Mouse (Mus musculus) hindlimb bud, embryonic 11.5 days (tissue): ENCODE measurements around the gene Ypel3.
A peak's percentile ranks its signal among the peaks of the same experiment; 100 is the strongest.

ENCODE experiments used
- DNase-seq: peaks from one replicate; pipeline ENCODE4 v3.0.0-alpha.2; 2012; ENCODE audit warnings: low read depth, low spot score; ENCODE audit errors: extremely low spot score

Gene Ypel3

DNA sequence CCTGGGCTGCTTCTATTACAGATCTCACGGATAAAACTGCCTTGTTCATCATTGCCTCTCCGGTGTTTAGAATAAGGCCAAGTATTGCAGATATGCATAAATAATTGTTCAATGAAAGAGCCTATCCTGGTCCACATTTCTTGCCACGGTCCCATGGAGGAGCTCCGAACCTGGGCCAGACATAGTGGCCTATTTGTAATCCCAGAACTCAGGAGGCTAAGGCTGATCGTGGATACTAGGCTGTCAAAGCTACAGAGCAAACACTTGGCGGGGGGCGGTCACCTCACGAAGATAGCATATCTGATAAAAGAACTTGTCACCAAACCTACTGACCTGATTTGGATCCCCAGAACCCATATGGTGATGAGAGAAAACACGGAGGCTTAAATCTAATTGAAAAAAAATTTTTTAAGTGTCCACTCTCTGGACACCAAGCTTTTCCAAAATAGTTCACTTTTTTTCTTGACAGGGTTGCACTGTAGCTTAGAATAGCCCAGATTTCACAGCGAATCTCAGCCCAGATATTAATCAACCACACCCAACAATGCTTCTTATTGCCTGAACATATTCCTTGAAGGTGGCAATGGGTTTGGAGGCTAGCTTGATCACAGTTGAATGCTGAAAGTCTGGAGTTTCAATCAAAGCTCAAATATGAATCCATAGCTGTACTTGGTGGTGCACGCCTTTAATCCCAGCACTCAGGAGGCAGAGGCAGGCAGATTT lies 16.1 kb downstream of the Ypel3 start:
- no peak for DNase-seq

DNA sequence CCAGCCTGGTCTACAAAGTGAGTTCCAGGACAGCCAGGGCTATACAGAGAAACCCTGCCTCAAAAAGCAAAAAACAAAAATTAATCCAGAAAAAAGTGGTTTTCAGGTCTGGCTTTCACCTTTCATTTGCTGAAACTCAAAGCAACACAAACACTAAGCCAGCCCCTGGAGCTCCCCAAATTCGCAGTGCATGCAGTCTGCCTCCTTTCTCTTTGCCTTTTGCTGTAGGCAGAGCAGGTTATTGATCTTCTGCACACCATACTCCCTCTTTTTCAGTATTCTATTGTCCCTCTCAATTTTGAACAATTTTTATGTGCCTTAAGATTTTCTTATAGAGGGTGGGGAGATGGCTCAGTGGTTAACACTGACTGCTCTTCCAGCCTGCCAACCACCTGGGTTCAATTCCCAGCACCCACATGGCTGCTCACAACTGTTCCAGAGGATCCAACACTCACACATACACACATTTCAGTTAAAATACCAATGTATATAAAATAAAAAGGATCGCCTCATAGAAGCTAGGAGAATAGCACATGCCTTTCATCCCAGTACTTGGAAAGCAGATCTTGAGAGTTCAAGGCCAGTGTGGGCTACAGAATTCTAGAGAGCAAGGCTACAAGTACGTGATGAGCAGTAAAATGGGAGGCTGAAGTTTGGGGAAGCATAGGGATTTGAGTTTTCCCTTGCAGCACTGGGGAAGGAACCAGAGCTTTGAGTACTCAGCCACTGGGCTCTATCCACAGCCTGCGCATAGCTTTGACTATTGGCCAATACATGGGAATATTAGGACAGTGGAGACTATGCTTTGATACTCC lies 16.9 kb downstream of the Ypel3 start:
- DNase-seq, result no peak

DNA sequence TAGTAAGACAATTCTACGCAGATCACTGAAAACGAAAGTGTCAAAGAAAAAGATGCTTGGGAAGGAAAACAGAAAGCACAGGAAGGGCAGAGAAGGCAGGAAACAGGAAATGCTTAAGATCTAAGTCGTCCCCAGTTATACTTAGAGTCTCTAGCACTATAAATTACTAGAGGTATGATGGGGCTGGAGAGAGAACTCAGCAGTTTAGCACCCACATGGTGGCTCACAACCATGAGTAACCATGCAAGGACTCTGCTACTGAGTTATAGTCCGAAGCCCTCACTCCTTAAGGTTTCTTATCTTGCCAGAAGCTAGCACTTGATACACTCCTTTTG lies 17.5 kb downstream of the Ypel3 start:
- no peak for DNase-seq

DNA sequence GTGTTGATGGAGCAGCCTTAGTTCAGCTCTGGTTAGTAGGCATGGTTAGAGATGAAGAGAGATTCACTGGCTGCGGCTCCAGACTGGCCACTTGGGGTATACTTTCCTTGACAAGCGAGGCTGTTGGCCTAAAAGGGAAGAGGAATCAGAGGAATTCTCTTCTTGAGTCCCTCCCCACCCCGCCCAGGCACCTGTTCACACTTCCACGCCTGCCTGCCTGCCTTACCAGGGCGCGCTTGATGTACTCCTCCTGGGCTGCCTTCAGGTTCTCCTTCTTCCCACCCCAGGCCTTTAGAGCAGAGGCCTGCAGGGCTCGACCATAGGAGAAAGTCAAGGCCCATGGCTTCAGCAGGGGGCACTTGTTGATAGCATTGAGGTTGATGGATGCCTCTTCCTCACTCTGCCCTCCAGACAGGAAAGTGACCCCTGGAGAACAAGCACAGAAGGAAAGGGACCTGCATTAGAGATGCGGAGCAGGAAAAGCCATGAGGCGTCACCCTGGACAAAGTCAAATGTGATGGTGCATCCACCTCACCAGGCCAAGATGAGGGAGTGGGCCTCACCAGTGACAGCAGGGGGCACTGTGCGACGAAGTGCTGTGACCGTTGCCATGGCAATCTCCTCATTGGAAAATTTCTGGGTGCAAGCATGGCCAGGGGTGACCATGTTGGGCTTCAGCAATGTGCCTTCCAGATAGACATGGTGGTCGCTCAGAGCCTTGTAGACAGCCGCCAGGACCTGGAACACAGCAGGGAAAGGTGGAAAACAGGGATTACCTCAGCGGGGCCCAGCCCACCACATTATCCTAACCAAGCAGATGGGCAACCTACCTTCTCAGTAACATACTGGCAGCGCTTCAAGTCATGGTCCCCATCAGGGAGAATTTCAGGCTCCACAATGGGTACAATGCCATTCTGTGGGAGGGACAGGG lies 18.9 kb downstream of the Ypel3 start:
- no peak for DNase-seq

DNA sequence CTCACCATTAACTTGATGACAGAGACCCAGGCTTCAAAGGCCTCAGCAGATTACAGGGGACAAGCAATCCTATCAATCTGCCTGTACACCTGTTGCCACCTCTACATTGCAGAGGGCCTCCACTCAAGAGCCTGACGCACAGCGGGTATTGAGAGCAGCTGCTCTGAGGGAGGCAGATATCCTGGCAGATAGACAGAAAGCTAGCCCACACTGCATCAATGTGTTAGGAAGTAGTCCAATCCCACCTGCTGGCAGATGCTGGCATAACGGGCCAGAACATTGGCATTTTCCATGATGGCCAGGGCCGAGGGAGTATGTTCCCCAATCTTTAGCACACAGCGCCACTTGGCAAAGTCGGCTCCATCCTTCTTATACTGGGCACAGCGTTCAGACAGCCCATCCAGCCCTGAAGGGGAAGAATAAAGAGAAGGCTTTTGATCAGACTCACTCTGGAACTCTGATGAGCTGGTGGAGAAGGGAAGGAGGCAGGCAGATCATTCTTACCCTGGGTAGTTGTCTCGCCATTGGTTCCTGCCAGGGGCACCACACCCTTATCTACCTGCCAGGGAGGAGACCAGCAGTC lies 19.7 kb downstream of the Ypel3 start:
- DNase-seq, result no peak

DNA sequence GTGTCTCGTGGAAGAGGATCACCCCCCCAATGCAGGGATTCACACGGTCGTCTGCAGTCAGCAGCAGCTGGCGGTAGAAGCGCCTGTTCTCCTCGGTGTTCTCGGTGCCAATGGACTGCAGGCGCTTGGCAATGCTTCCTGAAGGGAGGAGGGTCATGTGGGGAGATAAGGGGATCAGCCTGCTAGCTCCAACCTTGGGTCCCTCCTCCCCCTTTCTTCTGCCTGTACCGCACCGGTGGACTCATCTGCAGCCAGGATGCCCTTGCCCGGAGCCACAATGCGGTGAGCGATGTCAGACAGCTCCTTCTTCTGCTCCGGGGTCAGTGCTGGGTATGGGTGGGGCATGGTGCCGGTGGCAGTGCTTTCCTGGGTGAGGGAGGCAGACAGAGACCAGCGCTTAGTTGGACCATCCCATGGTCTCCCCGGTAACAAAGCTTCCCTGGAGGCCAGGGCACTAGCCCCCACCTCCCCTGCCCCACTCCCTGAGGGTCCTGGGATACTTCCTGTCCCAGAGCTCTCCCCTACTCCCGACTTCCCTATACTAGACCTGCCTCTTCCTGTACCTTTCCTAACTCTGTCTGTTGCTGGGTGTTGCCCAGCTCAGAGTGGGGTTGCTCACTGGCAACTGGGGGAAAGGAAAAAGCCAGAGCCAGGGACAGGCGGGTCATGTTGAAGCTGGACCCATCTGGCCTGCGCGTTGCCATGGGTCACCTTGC lies 20.8 kb downstream of the Ypel3 start, which contains the start of gene Fam57b:
TSS of gene Fam57b (plus strand) at position 258 of the 716 bp plus-strand sequence.
- DNase-seq, result no peak

DNA sequence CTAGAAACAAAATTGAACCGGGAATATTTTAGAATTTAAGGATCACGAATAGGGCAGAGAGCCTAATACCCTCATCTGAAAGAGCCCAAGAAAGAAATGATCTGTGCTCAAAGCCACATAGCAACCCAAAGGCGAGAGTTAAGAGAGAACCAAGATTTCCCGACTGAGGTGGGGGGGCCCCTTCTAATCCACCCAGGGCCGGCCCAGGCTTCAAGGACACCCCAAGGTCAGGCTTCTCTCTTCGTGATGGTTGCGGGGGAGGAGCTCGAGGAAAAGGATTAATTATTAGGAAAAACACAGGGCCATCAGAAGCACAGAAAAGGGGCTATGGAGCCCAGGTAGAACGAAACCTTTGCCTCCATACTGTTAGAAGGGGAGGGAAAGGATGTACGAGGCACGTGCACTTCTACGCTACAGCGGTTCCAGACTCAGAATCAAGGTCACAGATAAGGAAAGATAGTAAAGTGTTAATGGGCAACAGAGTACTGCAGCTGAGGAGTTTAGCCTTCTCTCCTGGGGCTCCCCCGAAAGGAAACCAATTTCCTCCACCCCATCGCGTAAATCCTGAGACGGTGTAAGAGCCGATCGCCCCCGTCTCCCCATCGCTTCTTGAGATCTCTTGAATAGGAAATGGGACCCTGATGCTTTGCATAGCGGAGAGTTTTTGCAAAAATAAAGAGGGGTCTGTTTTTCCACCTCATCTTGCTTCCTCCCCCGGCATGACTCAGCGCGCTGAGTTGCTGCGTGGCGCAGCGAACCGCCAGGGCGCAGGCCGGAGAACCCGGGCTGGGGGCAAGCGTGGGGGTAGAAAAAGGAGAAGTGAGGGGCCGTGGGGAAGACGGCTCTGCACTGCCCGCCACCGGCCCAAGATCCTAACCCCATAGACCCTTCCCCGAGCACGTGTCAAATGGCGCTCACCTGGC lies 21.6 kb downstream of the Ypel3 start:
- no peak for DNase-seq

DNA sequence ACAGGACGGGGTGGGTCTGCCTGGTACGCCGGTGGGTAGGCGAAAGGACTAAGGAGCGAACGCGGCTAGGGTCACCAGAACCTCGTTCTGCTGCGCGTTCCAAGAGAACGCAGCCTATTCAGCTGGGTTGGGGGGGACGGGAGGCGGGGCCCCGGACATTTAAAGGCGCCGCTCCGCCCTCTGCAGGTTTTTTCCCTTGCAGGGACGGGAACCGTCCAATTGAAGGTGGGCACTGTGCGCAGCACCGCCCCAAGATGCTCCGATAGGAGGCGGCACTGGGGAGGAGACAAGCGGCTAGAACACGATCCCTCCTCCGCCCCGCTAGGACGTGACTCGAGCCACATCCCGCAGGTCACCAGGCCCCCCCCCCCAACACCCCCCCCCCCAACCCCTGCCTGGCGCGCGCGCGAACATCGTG lies 22.3 kb downstream of the Ypel3 start:
- peak; percentile 89 for DNase-seq

DNA sequence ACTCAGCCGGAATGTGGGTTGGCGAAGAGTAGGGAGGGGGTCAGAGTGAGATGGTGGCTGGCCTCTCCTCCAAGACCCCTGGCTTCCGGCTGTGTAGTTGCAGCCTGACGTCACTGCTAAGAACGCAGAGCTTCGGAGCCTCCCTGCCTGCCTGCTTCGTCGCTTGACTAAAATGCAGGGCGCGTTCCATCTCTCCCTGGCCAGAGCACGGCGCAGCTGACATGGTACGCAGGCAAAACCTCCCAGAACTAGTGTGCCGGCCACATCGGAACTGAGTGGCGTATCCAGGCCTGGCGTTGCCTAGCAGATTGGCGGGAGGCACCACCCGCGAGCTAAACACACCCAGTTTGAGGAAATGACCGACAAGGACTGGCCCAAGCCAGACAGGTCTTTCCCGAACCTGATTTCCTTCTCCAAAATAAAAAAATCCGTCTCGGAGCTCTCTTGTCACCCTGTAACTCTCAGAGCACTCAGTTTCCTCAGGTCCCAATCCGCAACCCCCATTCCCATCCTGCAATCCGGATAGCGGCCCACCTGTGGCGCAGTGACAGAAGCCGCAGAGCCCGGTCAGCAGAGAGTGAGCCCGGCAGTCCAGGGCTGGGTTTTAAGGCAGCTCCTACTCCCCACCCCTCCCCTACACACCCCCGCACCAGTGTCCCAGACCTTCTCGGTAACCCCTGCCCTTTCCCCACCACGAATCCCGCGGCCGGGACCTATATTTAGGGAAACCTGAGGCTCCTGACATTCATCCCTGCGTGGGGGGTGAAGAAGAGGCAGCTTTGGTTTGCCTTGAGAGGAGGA lies 22.9 kb downstream of the Ypel3 start:
- DNase-seq, result peak; percentile 60

DNA sequence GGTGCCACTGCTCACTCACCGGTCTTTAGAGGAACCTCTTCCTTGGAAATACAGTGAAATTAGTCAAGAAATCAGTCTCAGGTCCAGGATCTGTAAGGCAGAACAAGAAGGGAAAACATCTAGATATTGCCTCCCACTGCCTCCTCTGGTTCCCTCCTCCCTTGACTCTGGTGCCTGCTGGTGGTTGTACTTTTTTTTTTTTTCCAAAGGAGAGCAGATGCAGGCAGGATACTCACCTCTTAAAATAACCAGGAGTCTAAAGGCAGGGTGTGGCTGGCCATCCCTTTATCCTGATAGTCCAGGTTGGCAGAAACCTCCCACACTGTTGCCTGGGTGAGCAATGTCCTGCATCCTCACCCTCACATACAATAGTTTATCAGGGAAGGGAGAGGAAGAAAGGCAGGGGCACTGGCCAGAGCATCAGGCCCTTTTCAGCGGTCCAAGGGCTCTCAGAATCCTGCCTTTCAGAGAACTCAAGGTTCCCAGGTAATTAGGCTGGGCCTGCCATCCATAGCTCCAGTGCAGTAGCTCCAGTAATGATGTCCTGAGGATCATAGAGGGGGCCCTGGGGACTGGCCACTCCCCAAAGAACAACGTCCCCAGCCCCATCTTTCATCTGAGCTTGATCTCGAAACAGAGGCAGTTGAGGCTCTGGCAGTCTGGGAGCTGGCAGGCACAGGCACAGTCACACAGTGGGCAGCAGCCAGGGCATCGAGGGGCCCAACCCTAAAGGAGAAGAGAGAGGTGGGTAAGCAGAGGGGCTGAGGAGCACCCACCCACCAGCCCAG lies 23.7 kb downstream of the Ypel3 start:
- no peak for DNase-seq

DNA sequence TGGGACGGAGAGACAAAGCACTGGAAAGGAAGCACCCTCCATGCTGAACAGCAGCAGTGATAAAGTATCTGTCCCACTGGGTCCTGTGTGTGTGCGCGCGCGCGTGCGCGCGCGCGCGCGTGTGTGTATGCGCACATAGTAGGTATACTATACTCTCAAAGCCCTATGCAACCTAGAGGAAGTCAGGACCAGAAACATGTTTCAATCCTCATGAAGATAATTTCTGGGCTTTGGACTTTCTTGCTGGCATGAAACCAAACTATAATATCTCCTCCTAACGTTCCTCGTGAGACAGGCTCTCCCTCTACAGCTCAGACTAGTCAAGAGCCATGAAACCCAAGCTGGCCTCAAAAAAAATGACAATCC lies 24.3 kb downstream of the Ypel3 start:
- DNase-seq, result no peak

DNA sequence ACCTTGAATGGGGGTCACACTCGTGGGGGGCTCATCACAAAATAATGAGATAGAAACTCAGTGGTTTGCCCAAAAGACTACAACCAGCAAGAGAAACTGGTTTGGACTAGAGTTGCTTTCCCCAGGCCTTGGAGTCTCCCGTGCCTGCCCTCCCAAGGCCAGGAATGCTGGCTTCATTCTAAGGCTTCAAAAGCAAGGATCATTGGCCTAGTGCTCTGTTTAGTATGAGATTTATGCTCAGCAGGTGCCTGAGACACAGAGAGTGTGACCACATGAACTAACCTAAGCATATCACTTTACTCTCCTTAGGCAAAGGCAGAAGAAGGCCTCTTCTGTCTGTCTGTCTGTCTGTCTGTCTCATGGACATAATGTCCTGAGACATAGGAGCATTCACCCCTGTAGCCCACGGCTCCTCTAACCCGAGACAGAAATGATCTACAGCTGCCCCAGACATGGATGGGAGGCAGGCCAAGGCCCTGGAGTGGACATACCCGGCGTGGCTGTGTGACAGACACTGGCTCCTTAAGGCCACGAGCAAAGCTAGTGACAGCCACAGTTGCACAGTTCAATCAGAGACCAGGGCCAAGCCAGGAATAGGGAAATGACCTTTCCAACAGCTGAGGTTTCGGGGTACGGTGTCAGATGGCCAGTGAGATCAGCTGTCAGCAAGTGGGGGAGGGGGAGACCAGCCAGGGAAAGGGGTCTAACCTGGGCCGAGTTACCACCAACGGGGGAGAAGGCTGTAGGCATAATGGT lies 25.6 kb downstream of the Ypel3 start:
- DNase-seq, result no peak

DNA sequence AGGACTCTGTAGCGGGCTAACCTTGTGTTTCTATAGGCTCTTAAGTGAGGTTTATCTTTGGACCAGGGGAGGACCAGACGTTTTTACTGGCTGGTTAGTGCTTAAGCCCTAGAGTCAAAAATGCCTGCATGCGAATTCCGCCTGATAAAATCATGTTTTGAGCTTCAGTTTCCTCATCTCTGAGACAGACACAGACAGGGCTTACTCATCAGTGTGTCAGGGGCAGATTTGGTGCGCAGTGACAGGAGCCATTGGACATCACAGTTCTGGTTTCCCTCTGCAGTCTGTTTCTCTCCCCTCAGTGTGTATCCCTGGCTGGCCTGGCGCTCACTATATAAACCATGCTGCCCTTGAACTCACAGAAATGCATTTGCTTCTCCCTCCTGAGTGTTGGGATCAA lies 26.4 kb downstream of the Ypel3 start:
- no peak for DNase-seq

DNA sequence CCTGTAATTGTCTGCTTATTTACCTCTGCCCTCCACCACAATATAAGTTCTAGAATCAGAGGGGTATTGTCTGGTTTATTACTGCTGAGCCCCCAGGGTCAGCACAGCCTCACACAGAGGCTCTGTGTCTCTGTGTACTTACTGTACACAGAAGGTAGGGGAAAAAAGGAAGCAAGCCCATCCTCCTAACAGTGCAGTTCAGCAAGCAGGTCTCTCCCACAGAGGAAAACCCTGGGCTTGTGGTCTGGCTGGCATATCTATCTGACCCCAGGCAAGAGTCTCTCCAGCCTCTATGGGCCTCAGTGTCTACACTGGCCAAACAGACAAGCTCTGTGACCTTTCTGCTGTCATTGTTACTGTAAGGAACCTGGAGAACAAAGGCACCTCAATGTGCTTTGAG lies 27.0 kb downstream of the Ypel3 start:
- DNase-seq, result no peak

DNA sequence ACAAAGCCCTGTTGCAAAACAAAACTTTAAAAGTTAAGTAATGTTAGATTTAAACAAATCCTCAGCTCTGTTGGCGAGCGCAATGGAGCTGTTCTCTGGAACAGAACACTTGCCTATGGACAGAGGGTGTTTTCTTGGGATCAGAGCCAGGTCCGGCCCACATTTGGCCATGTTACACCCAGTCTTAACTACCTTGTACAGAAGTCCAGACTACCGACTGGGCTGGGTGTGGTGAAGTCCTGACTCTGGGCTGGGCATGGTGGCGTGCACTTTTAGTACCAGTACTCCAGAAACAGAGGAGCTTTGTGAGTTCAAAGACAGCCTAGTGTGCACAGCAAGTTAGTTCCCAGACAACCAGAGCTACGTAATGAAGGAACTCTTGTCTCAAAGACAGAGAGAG lies 30.2 kb downstream of the Ypel3 start:
- DNase-seq, result no peak

DNA sequence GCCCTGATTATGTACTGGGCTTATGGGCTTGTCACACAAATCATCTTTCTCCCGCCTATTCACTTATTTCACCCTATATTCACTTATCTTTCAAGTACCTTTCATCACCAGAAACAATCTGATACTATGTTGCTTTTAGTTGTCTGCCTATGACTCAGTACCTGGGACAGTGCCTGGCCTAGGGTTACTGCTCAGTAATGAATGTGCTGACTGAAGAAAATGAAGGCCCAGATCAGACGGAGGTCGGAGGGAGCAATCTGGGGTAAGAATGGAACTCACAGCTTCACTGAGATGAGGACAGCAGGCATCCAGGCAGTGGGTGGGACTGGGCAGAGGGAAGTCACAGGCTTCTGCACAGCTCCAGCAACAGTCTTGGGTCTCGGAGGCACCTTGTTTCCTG lies 30.6 kb downstream of the Ypel3 start:
- DNase-seq, result no peak
